Mouse (Mus musculus) stomach, postnatal 0 days (tissue): ENCODE measurements at regions not wholly inside any gene's neighbourhood (a gene's known extent, or its start where the extent isn't known, plus 50 kb on each side); places are given as distances from the start of the nearest gene placed in this dataset.

ENCODE experiments used
- CTCF ChIP-seq: IDR thresholded peaks from 2 replicates; pipeline ENCODE4 v1.5.1; 2016; ENCODE audit warnings: antibody characterized with exemption, low read depth, mild to moderate bottlenecking, moderate library complexity
- EP300 ChIP-seq: optimal IDR thresholded peaks from 2 replicates; pipeline ENCODE3; 2016; ENCODE audit warnings: antibody characterized with exemption

- TF ChIP-seq CTCF, result no peak
- TF ChIP-seq EP300, result no peak
Measured at GRCm38 (mm10) chr5:118438016-118438415, 122.5 kb upstream of the Med13l start.
